Mouse (Mus musculus) MEL (cell line): Measurements from ENCODE around the gene H2al2a. TPM values are rescaled to one million over a fixed set of nuclear protein-coding genes. Genes with fewer than 3 reads are reported as not detected.

Experiments
- DNase-seq: peaks from one replicate; pipeline ENCODE4 v3.0.0; 2011; ENCODE audit warnings: low read depth, low spot score
- H3K27ac ChIP-seq: 2 replicates; pipeline ENCODE4 v1.5.1; 2012; ENCODE audit warnings: low read depth, mild to moderate bottlenecking, control low read depth, low read length, moderate library complexity; ENCODE audit not compliant: control insufficient read depth
- H3K27me3 ChIP-seq, 2 experiments: fragments of 150-350 bp in 1 of 2; sonication (generic) in 1 of 2; 2 replicates each; pipeline ENCODE4 v1.6.1; 2012; ENCODE audit warnings: low read length in 2 of 2, mild to moderate bottlenecking in 2 of 2, improper control_type of control experiment in 1 of 2, moderate library complexity in 1 of 2; ENCODE audit not compliant: insufficient read depth in 2 of 2, control insufficient read depth in 1 of 2
- H3K36me3 ChIP-seq, 2 experiments: 2 replicates each; pipeline ENCODE4 v1.6.1; 2012 to 2014; ENCODE audit warnings: low read length in 2 of 2, improper control_type of control experiment in 1 of 2, inconsistent platforms in 1 of 2, mild to moderate bottlenecking in 1 of 2; ENCODE audit not compliant: insufficient read depth in 2 of 2, control insufficient read depth in 1 of 2
- H3K4me1 ChIP-seq, 2 experiments: fragments of 150-350 bp in 1 of 2; sonication (generic) in 1 of 2; 2 replicates each; pipeline ENCODE4 v1.6.1; 2012; ENCODE audit warnings: low read length in 2 of 2, improper control_type of control experiment in 1 of 2, mild to moderate bottlenecking in 1 of 2; ENCODE audit not compliant: insufficient read depth in 2 of 2, control insufficient read depth in 1 of 2
- H3K4me3 ChIP-seq, 2 experiments: fragments of 150-350 bp in 1 of 2; sonication (generic) in 1 of 2; 2 replicates each; pipeline ENCODE4 v1.5.1; 2012; ENCODE audit warnings: low read depth in 2 of 2, low read length in 2 of 2, mild to moderate bottlenecking in 2 of 2, moderate library complexity in 2 of 2, control low read depth in 1 of 2, improper control_type of control experiment in 1 of 2; ENCODE audit not compliant: control insufficient read depth in 1 of 2, insufficient read depth in 1 of 2
- H3K79me2 ChIP-seq: 2 replicates; pipeline ENCODE4 v1.6.1; 2012; ENCODE audit warnings: mild to moderate bottlenecking, low read length, moderate library complexity; ENCODE audit not compliant: control insufficient read depth, poor library complexity, insufficient read depth
- H3K9ac ChIP-seq: 2 replicates; pipeline ENCODE4 v1.6.1; 2012; ENCODE audit warnings: low read depth, mild to moderate bottlenecking, control low read depth, low read length, moderate library complexity; ENCODE audit not compliant: control insufficient read depth, poor library complexity, severe bottlenecking
- H3K9me3 ChIP-seq: fragments of 150-350 bp; sonication (generic); replicated peaks from 2 replicates; pipeline ENCODE4 v1.6.1; 2012; ENCODE audit warnings: mild to moderate bottlenecking, low read length, improper control_type of control experiment, moderate library complexity; ENCODE audit not compliant: insufficient read depth
- CTCF ChIP-seq, 3 experiments: IDR thresholded peaks in 2 of 3; conservative IDR thresholded peaks in 1 of 3; 2 replicates each; pipeline ENCODE4 v1.5.1; 2011 to 2012; ENCODE audit warnings: low read length in 3 of 3, low read depth in 2 of 3, mild to moderate bottlenecking in 2 of 3, improper control_type of control experiment in 1 of 3, inconsistent platforms in 1 of 3, mixed read lengths in 1 of 3, moderate library complexity in 1 of 3; ENCODE audit not compliant: control insufficient read depth in 1 of 3, insufficient read depth in 1 of 3, poor library complexity in 1 of 3, severe bottlenecking in 1 of 3
- E2F4 ChIP-seq: IDR thresholded peaks from 2 replicates; pipeline ENCODE4 v1.6.1; 2011; ENCODE audit warnings: low read depth, low read length, improper control_type of control experiment, borderline replicate concordance
- EP300 ChIP-seq, 2 experiments: IDR thresholded peaks; 2 replicates each; pipeline ENCODE4 v1.6.1; 2011; ENCODE audit warnings: improper control_type of control experiment in 2 of 2, low read length in 2 of 2, low read depth in 1 of 2, mild to moderate bottlenecking in 1 of 2
- ETS1 ChIP-seq: IDR thresholded peaks from 2 replicates; pipeline ENCODE4 v1.6.1; 2012; ENCODE audit warnings: low read depth, mild to moderate bottlenecking, inconsistent platforms, low read length, improper control_type of control experiment, moderate library complexity
- GABPA ChIP-seq: IDR thresholded peaks from 2 replicates; pipeline ENCODE4 v1.6.1; 2012; ENCODE audit warnings: low read depth, mild to moderate bottlenecking, inconsistent platforms, low read length, improper control_type of control experiment, moderate library complexity
- GATA1 ChIP-seq: IDR thresholded peaks from 2 replicates; pipeline ENCODE4 v1.6.1; 2011; ENCODE audit warnings: low read depth, low read length, improper control_type of control experiment
- HCFC1 ChIP-seq: IDR thresholded peaks from 2 replicates; pipeline ENCODE4 v1.6.1; 2012; ENCODE audit warnings: low read depth, mild to moderate bottlenecking, inconsistent platforms, low read length, improper control_type of control experiment, moderate library complexity
- MAFK ChIP-seq: IDR thresholded peaks from 2 replicates; pipeline ENCODE4 v1.6.1; 2011; ENCODE audit warnings: low read depth, mild to moderate bottlenecking, low read length, improper control_type of control experiment, borderline replicate concordance
- MYC ChIP-seq: IDR thresholded peaks from 2 replicates; pipeline ENCODE4 v1.6.1; 2011; ENCODE audit warnings: low read depth, mild to moderate bottlenecking, low read length, improper control_type of control experiment, moderate library complexity
- NRF1 ChIP-seq: IDR thresholded peaks from 2 replicates; pipeline ENCODE4 v1.6.1; 2014; ENCODE audit warnings: low read depth, mild to moderate bottlenecking, inconsistent platforms, low read length, improper control_type of control experiment, moderate library complexity; ENCODE audit not compliant: poor library complexity, insufficient read depth, severe bottlenecking
- POLR2A ChIP-seq, 2 experiments: IDR thresholded peaks; 2 replicates each; pipeline ENCODE4 v1.6.1; 2011 to 2012; ENCODE audit warnings: low read length in 2 of 2, mild to moderate bottlenecking in 2 of 2, control low read depth in 1 of 2, improper control_type of control experiment in 1 of 2, low read depth in 1 of 2, moderate library complexity in 1 of 2; ENCODE audit not compliant: control insufficient read depth in 1 of 2, insufficient read depth in 1 of 2, poor library complexity in 1 of 2
- POLR2AphosphoS2 ChIP-seq: IDR thresholded peaks from 2 replicates; pipeline ENCODE4 v1.6.1; 2011; ENCODE audit warnings: low read length, improper control_type of control experiment
- RAD21 ChIP-seq: IDR thresholded peaks from 2 replicates; pipeline ENCODE4 v1.6.1; 2011; ENCODE audit warnings: mild to moderate bottlenecking, low read depth, low read length, improper control_type of control experiment
- TAL1 ChIP-seq: IDR thresholded peaks from 2 replicates; pipeline ENCODE4 v1.6.1; 2012; ENCODE audit warnings: mild to moderate bottlenecking, inconsistent platforms, low read length, moderate library complexity, mixed read lengths
- TBP ChIP-seq: IDR thresholded peaks from 2 replicates; pipeline ENCODE4 v1.8.0; 2011; ENCODE audit warnings: low read depth, low read length, improper control_type of control experiment
- TCF12 ChIP-seq: IDR thresholded peaks from 2 replicates; pipeline ENCODE4 v1.6.1; 2014; ENCODE audit warnings: low read depth, mild to moderate bottlenecking, inconsistent platforms, low read length, improper control_type of control experiment, moderate library complexity
- UBTF ChIP-seq: IDR thresholded peaks from 2 replicates; pipeline ENCODE4 v1.6.1; 2012; ENCODE audit warnings: low read depth, mild to moderate bottlenecking, inconsistent platforms, low read length, improper control_type of control experiment, moderate library complexity, borderline replicate concordance; ENCODE audit not compliant: insufficient read depth
- ZC3H11A ChIP-seq: IDR thresholded peaks from 2 replicates; pipeline ENCODE4 v1.6.1; 2012; ENCODE audit warnings: low read depth, mild to moderate bottlenecking, inconsistent platforms, low read length, improper control_type of control experiment
- ZKSCAN1 ChIP-seq: IDR thresholded peaks from 2 replicates; pipeline ENCODE4 v1.6.1; 2012; ENCODE audit warnings: low read depth, mild to moderate bottlenecking, inconsistent platforms, low read length, improper control_type of control experiment, moderate library complexity
- ZNF384 ChIP-seq: IDR thresholded peaks from 2 replicates; pipeline ENCODE4 v1.6.1; 2012; ENCODE audit warnings: low read depth, mild to moderate bottlenecking, inconsistent platforms, low read length, improper control_type of control experiment
- polyA plus RNA-seq, 2 experiments: library from polyadenylated mRNA; stranded (reverse) in 1 of 2; unstranded in 1 of 2; fragments of >175 nt in 1 of 2; fragments of >200 nt in 1 of 2; gene quantifications; 2 replicates each; pipeline versions ENCODE4 v1.2.1 to v1.2.4; 2012; ENCODE audit warnings: low replicate concordance in 2 of 2, low read depth in 1 of 2; ENCODE audit not compliant: insufficient read length in 2 of 2, insufficient read depth in 1 of 2, missing spikeins in 1 of 2
- total RNA-seq: library from RNA; depleted of rRNA; stranded (reverse); fragments of 300-350 nt; gene quantifications from 2 replicates; pipeline ENCODE4 v1.2.3, GENCODE M21; 2012

H2al2a gene
- total and polyA plus RNA-seq, 3 experiments: not detected

GRCm38 (mm10) chr2:18041199-18041885 lies 44.6 kb upstream of the H2al2a start:
- Histone ChIP-seq H3K4me1 (no peaks in the 10 kb centered on the region), H3K9ac (no peak overlapping the region), H3K36me3 (no peaks in the 10 kb centered on the region), H3K4me3 (no peak overlapping the region)
- DNase-seq: no peak
- no peak for TF ChIP-seq ETS1
- TF ChIP-seq HCFC1: no peak
- TF ChIP-seq RAD21: no peak
- no peak for TF ChIP-seq MYC
- no peak for TF ChIP-seq GATA1
- TF ChIP-seq POLR2A (IDR thresholded peaks at IDR 0.05; ENCODE audit: control insufficient read depth in 1 of 2, insufficient read depth in 1 of 2, low read depth in 1 of 2, low read length in 2 of 2, poor library complexity in 1 of 2): no peak
- no peak for TF ChIP-seq NRF1
- TF ChIP-seq UBTF: no peak
- TF ChIP-seq ZKSCAN1: no peak
- TF ChIP-seq, all 39 proteins: peak for 0
- H3K79me2 ChIP-seq: no peaks in the 10 kb centered on the region
- H3K9me3 ChIP-seq: no peaks in the 10 kb centered on the region
- H3K27ac ChIP-seq: no peak overlapping the region
- H3K27me3 ChIP-seq: peaks cover 20 to 33% of the 10 kb centered on the region in 2 experiments

DNA sequence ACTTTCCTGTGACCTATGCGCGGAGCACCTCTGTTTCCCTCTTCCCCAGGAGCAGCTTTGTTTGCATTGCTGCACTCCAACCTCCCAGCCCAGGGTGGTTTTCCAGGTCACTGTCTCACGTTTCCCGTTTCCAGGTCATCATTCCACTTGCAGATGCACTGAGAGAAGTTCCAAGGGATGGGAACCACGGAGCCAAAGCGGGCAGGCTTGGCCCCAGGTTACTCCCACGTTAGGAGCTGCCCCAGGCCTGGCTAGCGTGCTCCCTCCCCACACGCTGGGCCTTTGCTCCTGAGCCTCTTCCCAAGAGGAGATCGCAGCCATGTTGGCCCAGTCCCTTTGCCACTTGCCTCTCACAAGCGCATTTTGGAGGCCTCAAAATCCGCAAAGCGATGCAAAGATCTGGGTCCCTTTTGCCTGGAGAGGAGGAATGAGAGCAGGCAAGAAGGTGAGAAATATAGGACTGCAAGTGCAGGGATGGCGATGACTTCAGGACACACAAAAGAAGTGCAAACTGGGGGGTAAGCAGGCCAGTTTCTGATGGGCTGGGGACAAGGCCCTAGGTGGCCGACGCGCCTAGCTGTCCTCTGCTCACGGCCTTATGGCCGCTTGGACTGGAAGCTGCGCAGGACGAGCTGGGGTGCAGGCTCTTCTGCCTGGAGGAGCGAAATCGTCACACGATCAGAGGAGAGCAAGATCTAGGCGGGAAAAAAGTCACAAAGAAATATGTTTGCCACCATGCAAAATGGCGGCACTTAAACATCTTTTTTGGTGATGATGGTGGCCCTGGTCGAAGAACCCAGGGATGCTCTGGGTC lies 43.8 kb upstream of the H2al2a start:
- DNase-seq: no peak
- H3K9ac ChIP-seq: no peak overlapping the region
- H3K36me3 ChIP-seq: no peaks in the 10 kb centered on the region
- H3K9me3 ChIP-seq: no peaks in the 10 kb centered on the region
- H3K27me3 ChIP-seq: peaks cover 14 to 28% of the 10 kb centered on the region in 2 experiments
- no peaks in the 10 kb centered on the region for H3K79me2 ChIP-seq
- no peaks in the 10 kb centered on the region for H3K4me1 ChIP-seq
- H3K27ac ChIP-seq: no peak overlapping the region
- TF ChIP-seq MAFK: no peak
- no peak for TF ChIP-seq NRF1
- TF ChIP-seq HCFC1: no peak
- no peak for TF ChIP-seq TBP
- no peak for TF ChIP-seq ZNF384
- TF ChIP-seq E2F4: no peak
- TF ChIP-seq TAL1: no peak
- TF ChIP-seq MYC: no peak
- TF ChIP-seq ZC3H11A: no peak
- no peak for TF ChIP-seq EP300 (IDR thresholded peaks at IDR 0.05; ENCODE audit: low read depth in 1 of 2, low read length in 2 of 2)
- TF ChIP-seq CTCF (IDR thresholded peaks at IDR 0.05 in 2 of 3, conservative IDR thresholded peaks at IDR 0.05 in 1 of 3; ENCODE audit: control insufficient read depth in 1 of 3, insufficient read depth in 1 of 3, low read depth in 2 of 3, low read length in 3 of 3, poor library complexity in 1 of 3, severe bottlenecking in 1 of 3): no peak
- TF ChIP-seq GABPA: no peak
- TF ChIP-seq POLR2AphosphoS2: no peak
- TF ChIP-seq TCF12: no peak
- TF ChIP-seq, all 39 proteins: peak for 0
- no peak overlapping the region for H3K4me3 ChIP-seq
